Mouse (Mus musculus): ENCODE data around the gene Lmntd2.
A peak's percentile ranks its signal among the peaks of the same experiment; 100 is the strongest.

Lmntd2 gene

GRCm38 (mm10) chr7:141215880-141216733 is 2.2 kb upstream of the Lmntd2 start:
- DNase-seq (ENCODE audit: low spot score), result no peak

GRCm38 (mm10) chr7:141215101-141215879 is 1.4 kb upstream of the Lmntd2 start, which contains the start of gene Rassf7:
Gene Rassf7 (plus strand): TSS chr7:141215860.
- peak; percentile 96 for DNase-seq (ENCODE audit: low spot score)

- no peak for DNase-seq (ENCODE audit: low spot score)
These were observed 430 bp upstream of the Lmntd2 start for GRCm38 (mm10) chr7:141214310-141214709.

- no peak for DNase-seq (ENCODE audit: low spot score)
These were observed 747 bp downstream of the Lmntd2 start for GRCm38 (mm10) chr7:141213133-141213532.

GRCm38 (mm10) chr7:141210606-141211131 is 3.2 kb downstream of the Lmntd2 start:
- no peak for DNase-seq (ENCODE audit: low spot score)

GRCm38 (mm10) chr7:141210137-141210536 is 3.7 kb downstream of the Lmntd2 start:
- DNase-seq (ENCODE audit: low spot score), result no peak

GRCm38 (mm10) chr7:141209526-141209925 is 4.4 kb downstream of the Lmntd2 start:
- no peak for DNase-seq (ENCODE audit: low spot score)

GRCm38 (mm10) chr7:141206182-141206937 is 7.5 kb downstream of the Lmntd2 start:
- DNase-seq (ENCODE audit: low spot score), result no peak

- DNase-seq (ENCODE audit: low spot score), result no peak
These were observed 8.4 kb downstream of the Lmntd2 start for GRCm38 (mm10) chr7:141205504-141205903.

GRCm38 (mm10) chr7:141204546-141204945 is 9.3 kb downstream of the Lmntd2 start:
- no peak for DNase-seq (ENCODE audit: low spot score)

- DNase-seq (ENCODE audit: low spot score), result no peak
These were observed 15.8 kb downstream of the Lmntd2 start for GRCm38 (mm10) chr7:141198121-141198520.

- DNase-seq (ENCODE audit: low spot score), result no peak
These were observed 17.1 kb downstream of the Lmntd2 start for GRCm38 (mm10) chr7:141196619-141197282.

GRCm38 (mm10) chr7:141195754-141196153 is 18.1 kb downstream of the Lmntd2 start:
- DNase-seq (ENCODE audit: low spot score), result no peak

- peak; percentile 91 for DNase-seq (ENCODE audit: low spot score)
These were observed 19.1 kb downstream of the Lmntd2 start for GRCm38 (mm10) chr7:141194830-141195229.

- DNase-seq (ENCODE audit: low spot score), result no peak
These were observed 19.5 kb downstream of the Lmntd2 start for GRCm38 (mm10) chr7:141194409-141194808.

GRCm38 (mm10) chr7:141193948-141194347 is 19.9 kb downstream of the Lmntd2 start, which contains the start of the genes Hras and Lrrc56:
Gene Hras (minus strand): TSS chr7:141194005.
Gene Lrrc56 (plus strand): TSS chr7:141194157.
- DNase-seq (ENCODE audit: low spot score), result peak; percentile 97

- no peak for DNase-seq (ENCODE audit: low spot score)
These were observed 20.5 kb downstream of the Lmntd2 start for GRCm38 (mm10) chr7:141193348-141193856.

GRCm38 (mm10) chr7:141192776-141193347 is 21.0 kb downstream of the Lmntd2 start:
- no peak for DNase-seq (ENCODE audit: low spot score)

GRCm38 (mm10) chr7:141191796-141192685 is 21.8 kb downstream of the Lmntd2 start:
- DNase-seq (ENCODE audit: low spot score), result no peak

GRCm38 (mm10) chr7:141191036-141191435 is 22.8 kb downstream of the Lmntd2 start:
- DNase-seq (ENCODE audit: low spot score), result no peak

All from T-cell, adult 2 months (primary cell).